Mouse (Mus musculus): ENCODE results near the gene Ift22.
"Not testable (repeated sequence)": the region's sequence is repeated elsewhere in the genome, so short reads cannot be mapped to it uniquely, and the experiment has no call there.

Gene Ift22

GRCm38 (mm10) chr5:136905630-136906029 lies 2.3 kb upstream of the Ift22 start:
- DNase-seq (ENCODE audit: extremely low read depth, low read depth, low spot score): no peak

- DNase-seq (ENCODE audit: extremely low read depth, low read depth, low spot score): no peak
Observed at GRCm38 (mm10) chr5:136907587-136907986, 363 bp upstream of the Ift22 start.

GRCm38 (mm10) chr5:136914183-136914582 lies 6.2 kb downstream of the Ift22 start:
- DNase-seq (ENCODE audit: extremely low read depth, low read depth, low spot score): no peak

GRCm38 (mm10) chr5:136917613-136918242 lies 9.8 kb downstream of the Ift22 start:
- DNase-seq (ENCODE audit: extremely low read depth, low read depth, low spot score): no peak

GRCm38 (mm10) chr5:136918655-136919472 lies 10.9 kb downstream of the Ift22 start:
- no peak for DNase-seq (ENCODE audit: extremely low read depth, low read depth, low spot score)

- no peak for DNase-seq (ENCODE audit: extremely low read depth, low read depth, low spot score)
Observed at GRCm38 (mm10) chr5:136919546-136920301, 11.8 kb downstream of the Ift22 start.

- DNase-seq (ENCODE audit: extremely low read depth, low read depth, low spot score): no peak
Observed at GRCm38 (mm10) chr5:136922830-136923229, 14.9 kb downstream of the Ift22 start.

GRCm38 (mm10) chr5:136923751-136924478 lies 16.0 kb downstream of the Ift22 start:
- DNase-seq (ENCODE audit: extremely low read depth, low read depth, low spot score): no peak

- no peak for DNase-seq (ENCODE audit: extremely low read depth, low read depth, low spot score)
Observed at GRCm38 (mm10) chr5:136929073-136929472, 21.1 kb downstream of the Ift22 start.

- DNase-seq (ENCODE audit: extremely low read depth, low read depth, low spot score): no peak
Observed at GRCm38 (mm10) chr5:136931896-136932295, 23.9 kb downstream of the Ift22 start.

GRCm38 (mm10) chr5:136932956-136933355 lies 25.0 kb downstream of the Ift22 start:
- DNase-seq (ENCODE audit: extremely low read depth, low read depth, low spot score): no peak

GRCm38 (mm10) chr5:136933930-136934329 lies 26.0 kb downstream of the Ift22 start:
- no peak for DNase-seq (ENCODE audit: extremely low read depth, low read depth, low spot score)

GRCm38 (mm10) chr5:136935905-136936695 lies 28.1 kb downstream of the Ift22 start:
- no peak for DNase-seq (ENCODE audit: extremely low read depth, low read depth, low spot score)

- DNase-seq (ENCODE audit: extremely low read depth, low read depth, low spot score): peak; percentile 91
Observed at GRCm38 (mm10) chr5:136936750-136937149, 28.8 kb downstream of the Ift22 start.

GRCm38 (mm10) chr5:136937621-136938020 lies 29.7 kb downstream of the Ift22 start:
- peak; percentile 100 for DNase-seq (ENCODE audit: extremely low read depth, low read depth, low spot score)

- DNase-seq (ENCODE audit: extremely low read depth, low read depth, low spot score): no peak
Observed at GRCm38 (mm10) chr5:136939284-136939683, 31.3 kb downstream of the Ift22 start.

- not testable (repeated sequence) for DNase-seq (ENCODE audit: extremely low read depth, low read depth, low spot score)
Observed at GRCm38 (mm10) chr5:136940029-136940428, 32.1 kb downstream of the Ift22 start.

- DNase-seq (ENCODE audit: extremely low read depth, low read depth, low spot score): no peak
Observed at GRCm38 (mm10) chr5:136940845-136941560, 33.1 kb downstream of the Ift22 start.

- DNase-seq (ENCODE audit: extremely low read depth, low read depth, low spot score): no peak
Observed at GRCm38 (mm10) chr5:136942781-136943180, 34.8 kb downstream of the Ift22 start.

- DNase-seq (ENCODE audit: extremely low read depth, low read depth, low spot score): no peak
Observed at GRCm38 (mm10) chr5:136943382-136943781, 35.4 kb downstream of the Ift22 start.
